Comparison of ENCODE assay signal across 8 mouse cellular contexts in genomic region chr16:35156306-35156695, GRCm38 (mm10). TPM values are rescaled to one million over a fixed set of nuclear protein-coding genes. Genes with fewer than 3 reads are reported as not detected.
A peak's percentile ranks its signal among the peaks of the same experiment; 100 is the strongest.
DNase-seq lines count a peak whose midpoint lies in the region; ATAC-seq and TF ChIP-seq lines count a peak whose summit lies in the region.

No protein-coding gene starts in this region.

- TF ChIP-seq CTCF in kidney, adult 2 months (conservative IDR thresholded peaks at IDR 0.05; ENCODE audit: insufficient read depth, insufficient read length, low read depth, low read length), result peak; percentile 44

- peak; percentile 33 for DNase-seq in layer of hippocampus, adult 9-11 months
- DNase-seq in layer of hippocampus, adult 9-10 months (ENCODE audit: low spot score), result no peak
- DNase-seq in cerebellum, postnatal 36 days, result peak; percentile 36 to 51
- peak; percentile 29 to 42 for DNase-seq in gastrocnemius, postnatal 4 days (ENCODE audit: low spot score in 2 of 2)
- DNase-seq in kidney, adult 2 months, result peak; percentile 43
- DNase-seq in thymus, postnatal 4 days, result peak; percentile 85

- H3K4me1 ChIP-seq in kidney, adult 2 months (ENCODE audit: control insufficient read depth, insufficient read depth, low read length), result no peaks in the 10 kb centered on the region
- peaks cover 3% of the 10 kb centered on the region; the same call in 1 of the 2 replicates for H3K4me1 ChIP-seq in liver, embryonic 16.5 days (ENCODE audit: control insufficient read depth, low read depth, low read length)
- peaks cover 78% of the 10 kb centered on the region for H3K4me1 ChIP-seq in neural tube, embryonic 13.5 days (replicated peaks)

- H3K27me3 ChIP-seq in kidney, adult 2 months (replicated peaks; ENCODE audit: control insufficient read depth, insufficient read depth, low read length), result peaks cover 7% of the 10 kb centered on the region
- peaks cover 59% of the 10 kb centered on the region for H3K27me3 ChIP-seq in liver, embryonic 16.5 days (ENCODE audit: control insufficient read depth, insufficient read depth, low read depth, low read length)
- H3K27me3 ChIP-seq in neural tube, embryonic 13.5 days, result peaks cover 41% of the 10 kb centered on the region

- no peak for ATAC-seq in liver, embryonic 16.5 days (ENCODE audit: low read depth)
- ATAC-seq in neural tube, embryonic 13.5 days (ENCODE audit: low read depth), result no peak

- H3K9me3 ChIP-seq in liver, embryonic 16.5 days (replicated peaks; ENCODE audit: control insufficient read depth, low read length), result no peaks in the 10 kb centered on the region
- no peaks in the 10 kb centered on the region for H3K9me3 ChIP-seq in neural tube, embryonic 13.5 days

- H3K27ac ChIP-seq in kidney, adult 2 months (ENCODE audit: insufficient read depth, low read depth, low read length), result no peak overlapping the region
- no peak overlapping the region for H3K27ac ChIP-seq in liver, embryonic 16.5 days (ENCODE audit: low read length)
- peak overlapping the region; percentile 90; the same call in 1 of the 2 replicates for H3K27ac ChIP-seq in neural tube, embryonic 13.5 days (replicated peaks)

- no peak for TF ChIP-seq POLR2A in kidney, adult 2 months (IDR thresholded peaks at IDR 0.05; ENCODE audit: low read depth, low read length)

- peak overlapping the region; percentile 66 for H3K4me2 ChIP-seq in liver, embryonic 16.5 days (ENCODE audit: low read depth, low read length)
- peak overlapping the region; percentile 65 for H3K4me2 ChIP-seq in neural tube, embryonic 13.5 days

- no peak overlapping the region for H3K9ac ChIP-seq in liver, embryonic 16.5 days (ENCODE audit: low read depth, low read length)
- peak overlapping the region; percentile 86 for H3K9ac ChIP-seq in neural tube, embryonic 13.5 days

- 7% methylated on average over 45 of the region's 48 CpGs for WGBS in kidney, adult 2 months
- WGBS in liver, embryonic 16.5 days (ENCODE audit: insufficient replicate concordance), result 4% methylated on average over 39 of the region's 48 CpGs
- 1% methylated on average over 47 of the region's 48 CpGs for WGBS in neural tube, embryonic 13.5 days

- H3K4me3 ChIP-seq in kidney, adult 2 months (ENCODE audit: insufficient read depth, low read depth, low read length), result peak overlapping the region; percentile 38
- H3K4me3 ChIP-seq in liver, embryonic 16.5 days (ENCODE audit: low read depth, low read length), result peak overlapping the region; percentile 55
- peak overlapping the region; percentile 71 for H3K4me3 ChIP-seq in neural tube, embryonic 13.5 days

- no peaks in the 10 kb centered on the region for H3K36me3 ChIP-seq in kidney, adult 2 months (ENCODE audit: control insufficient read depth, insufficient read depth, low read length)
- H3K36me3 ChIP-seq in liver, embryonic 16.5 days (ENCODE audit: control insufficient read depth, insufficient read depth), result no peaks in the 10 kb centered on the region
- no peaks in the 10 kb centered on the region for H3K36me3 ChIP-seq in neural tube, embryonic 13.5 days

RNA-seq across cellular contexts. Expression of gene Adcy5, which starts 1.6 kb away (rescaled TPM):
- total RNA-seq in gastrocnemius, postnatal 4 days (2021), result 1 to 10 TPM; 4.7 to 5.9 TPM
- polyA plus RNA-seq in kidney, adult 2 months (2012; rRNA removed), result 5.7 and 7.6 TPM in 2 replicates
- 0.18 and 0.22 TPM in 2 replicates for polyA plus RNA-seq in liver, embryonic 16.5 days (2015; fragmentation: Nextera tagmentation; extraction: Ambion mirVana)
- 4.0 and 5.3 TPM in 2 replicates for polyA plus RNA-seq in neural tube, embryonic 13.5 days (2015; fragmentation: Nextera tagmentation; extraction: Ambion mirVana)
